Mouse (Mus musculus) 3T3-L1 (cell line): Measurements from ENCODE around the gene Smg9.
A peak's percentile ranks its signal among the peaks of the same experiment; 100 is the strongest.

Experiments
- DNase-seq: peaks from one replicate; pipeline ENCODE4 v3.0.0-alpha.2; 2015; ENCODE audit warnings: low read depth, low spot score

The Smg9 gene

DNA sequence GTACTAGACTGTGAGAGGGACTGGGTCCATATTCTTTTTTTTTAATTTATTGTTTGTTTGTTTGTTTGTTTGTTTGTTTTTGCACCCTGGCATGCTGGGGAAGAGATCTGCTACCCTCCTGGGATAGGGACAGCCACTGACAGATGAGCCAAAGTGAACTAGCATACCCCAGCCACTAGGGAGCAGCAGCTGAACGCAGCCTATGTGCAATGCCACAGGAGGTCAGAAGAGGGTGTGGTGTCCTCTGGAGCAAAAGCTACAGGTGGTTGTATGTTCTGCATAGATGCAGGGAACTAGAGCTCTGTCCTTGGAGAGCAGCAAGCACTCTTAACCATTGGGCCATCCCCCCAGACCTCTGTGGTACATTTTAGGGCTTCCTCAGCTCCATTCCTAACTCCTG, 42.4 kb downstream of the Smg9 start:
- DNase-seq = peak; percentile 82

DNA sequence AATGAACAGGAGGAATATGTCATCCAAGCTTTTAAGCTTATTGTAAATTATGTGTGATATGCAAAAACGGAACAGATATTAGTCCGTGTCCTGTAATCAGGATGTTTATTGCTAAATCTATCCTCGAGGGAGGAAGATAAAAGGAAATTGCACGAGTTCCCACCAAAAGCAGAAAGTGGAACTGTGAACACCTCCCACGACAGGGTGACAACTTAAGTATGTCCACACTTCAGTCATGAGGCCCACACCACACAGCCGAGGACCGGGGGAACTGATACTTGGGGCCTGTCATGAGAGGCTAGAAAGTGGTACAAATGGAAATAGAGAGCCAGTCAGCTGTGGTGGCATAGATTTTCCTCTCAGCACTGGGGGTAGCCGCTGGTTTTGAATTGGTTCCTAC, 42.9 kb downstream of the Smg9 start:
- DNase-seq = no peak

GRCm38 (mm10) chr7:24445266-24445926, 46.0 kb downstream of the Smg9 start:
- DNase-seq = no peak

DNA sequence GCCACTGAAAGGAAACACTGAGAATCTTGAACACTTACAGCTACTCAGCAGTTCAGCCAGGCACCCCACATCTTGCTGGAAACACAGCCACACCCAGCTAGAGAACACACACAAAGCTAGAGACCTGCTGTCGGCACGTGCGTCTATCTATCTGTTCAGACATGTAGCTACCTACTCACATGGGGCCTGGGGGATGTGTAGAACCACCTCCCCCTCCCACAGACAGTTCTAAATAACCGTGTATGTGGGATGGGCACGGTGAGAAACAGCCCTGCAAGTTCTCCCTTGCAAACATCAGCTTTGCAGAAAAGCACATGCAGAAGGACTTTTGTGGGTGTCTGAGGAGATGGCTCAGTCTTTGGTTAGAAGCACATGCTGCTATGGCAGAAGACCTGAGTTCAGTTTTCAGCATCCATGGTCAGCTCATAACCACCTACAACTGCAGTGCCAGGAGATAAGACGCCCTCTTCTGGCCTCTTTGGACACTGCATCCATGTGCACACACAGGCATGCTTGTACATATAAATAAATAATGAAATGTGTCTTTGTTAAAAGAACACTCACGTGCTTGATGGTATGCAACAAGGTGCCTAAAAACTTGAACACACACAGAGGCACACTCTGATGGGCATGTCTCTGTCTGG, 47.4 kb downstream of the Smg9 start:
- no peak for DNase-seq

DNA sequence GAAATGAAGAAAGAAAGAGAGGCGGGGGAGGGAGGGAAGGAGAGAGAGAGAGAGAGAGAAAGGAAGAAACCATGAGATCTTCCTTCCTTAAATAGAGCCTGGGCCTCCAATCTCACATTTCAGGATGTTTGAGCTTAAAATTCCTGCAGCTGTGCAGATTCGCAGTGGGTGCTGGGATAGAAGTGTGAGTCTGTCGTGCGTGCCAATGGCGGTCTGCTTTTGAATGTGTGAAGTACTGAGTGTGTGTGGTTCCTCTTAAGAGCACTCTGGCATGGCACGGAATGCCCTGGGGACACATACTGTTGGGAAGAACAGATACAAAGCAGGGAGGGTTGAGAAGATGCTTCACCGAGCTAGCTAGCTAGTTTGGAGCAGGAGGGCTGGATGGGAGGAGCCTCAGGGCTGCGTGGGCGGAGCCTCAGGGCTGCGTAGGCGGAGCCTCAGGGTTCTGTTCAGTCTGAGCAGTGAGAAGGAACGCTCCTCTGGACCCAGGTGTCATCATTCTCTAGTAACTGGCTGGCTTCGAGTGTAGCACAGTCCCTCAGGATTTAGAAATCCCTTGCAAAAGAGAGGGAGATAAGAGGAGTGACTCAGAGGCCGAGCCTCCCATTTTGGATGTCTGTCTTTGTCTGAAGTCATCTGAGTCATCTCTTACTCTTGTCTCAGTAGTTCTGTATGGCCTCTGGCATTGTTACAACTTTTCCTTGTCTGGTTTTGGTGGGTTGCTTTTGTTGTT, 49.5 kb downstream of the Smg9 start:
- DNase-seq = peak; percentile 92

DNA sequence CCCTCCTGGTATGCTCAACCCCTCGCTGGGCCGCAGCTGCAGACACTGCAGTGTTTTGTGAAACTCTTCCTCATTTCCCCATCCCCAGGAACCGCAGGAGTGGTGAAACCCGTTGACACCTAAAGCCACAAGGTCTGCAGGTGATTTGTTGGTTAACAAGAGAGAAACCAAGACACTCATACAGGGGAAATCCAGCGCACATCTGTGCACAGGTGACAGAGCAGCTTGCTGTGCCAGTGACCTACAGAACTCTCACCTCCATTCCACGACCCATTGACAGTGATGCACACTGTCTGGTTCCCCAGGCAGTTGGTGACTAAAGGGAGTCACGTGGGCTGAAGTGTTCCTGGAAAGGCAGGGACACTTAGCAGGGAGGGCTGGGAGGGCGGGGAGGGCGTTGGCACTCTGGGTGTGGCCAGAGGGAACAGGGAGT, 51.2 kb downstream of the Smg9 start:
- DNase-seq = no peak

- DNase-seq = no peak
These were observed 52.5 kb downstream of the Smg9 start, which contains the start of gene Irgc1 for GRCm38 (mm10) chr7:24451855-24452311. Gene Irgc1, minus strand, starts transcription at chr7:24452297.

DNA sequence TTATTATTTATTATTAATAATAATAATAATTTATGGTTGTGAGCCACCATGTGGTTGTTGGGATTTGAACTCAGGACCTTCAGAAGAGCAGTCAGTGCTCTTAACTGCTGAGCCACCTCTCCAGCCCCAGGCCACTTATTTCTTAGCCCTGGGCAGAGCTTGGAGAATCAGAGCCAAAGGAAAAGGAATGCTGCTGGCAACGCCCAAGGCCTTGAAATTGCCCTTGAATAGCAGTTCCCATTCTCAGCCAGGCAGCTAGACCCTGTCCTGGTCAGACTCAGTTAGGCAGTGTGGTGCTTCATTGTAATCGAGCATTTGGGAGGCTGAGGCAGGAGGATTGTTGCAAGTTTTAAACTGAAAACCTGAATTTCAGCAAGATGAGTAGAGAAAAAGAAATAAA, 54.8 kb downstream of the Smg9 start:
- DNase-seq = no peak

DNA sequence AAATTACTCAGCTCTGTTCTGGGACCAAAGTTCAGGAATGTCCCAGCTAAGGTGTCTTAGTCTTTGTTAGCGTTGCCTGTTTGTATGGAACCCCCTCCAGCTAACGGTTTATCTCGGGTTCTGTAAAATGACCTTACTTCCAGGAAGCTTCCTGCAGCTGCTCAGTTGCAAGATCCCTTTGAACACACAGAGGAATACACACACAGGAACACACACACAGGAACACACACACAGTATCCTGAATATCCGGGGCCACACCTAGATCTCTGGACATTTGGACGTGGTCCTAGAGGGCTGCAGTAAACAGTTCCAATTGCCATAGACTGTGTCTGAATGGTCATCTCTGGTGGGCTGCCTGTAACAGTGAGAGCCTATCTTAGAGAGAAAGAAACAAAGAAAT, 56.3 kb downstream of the Smg9 start:
- no peak for DNase-seq

DNA sequence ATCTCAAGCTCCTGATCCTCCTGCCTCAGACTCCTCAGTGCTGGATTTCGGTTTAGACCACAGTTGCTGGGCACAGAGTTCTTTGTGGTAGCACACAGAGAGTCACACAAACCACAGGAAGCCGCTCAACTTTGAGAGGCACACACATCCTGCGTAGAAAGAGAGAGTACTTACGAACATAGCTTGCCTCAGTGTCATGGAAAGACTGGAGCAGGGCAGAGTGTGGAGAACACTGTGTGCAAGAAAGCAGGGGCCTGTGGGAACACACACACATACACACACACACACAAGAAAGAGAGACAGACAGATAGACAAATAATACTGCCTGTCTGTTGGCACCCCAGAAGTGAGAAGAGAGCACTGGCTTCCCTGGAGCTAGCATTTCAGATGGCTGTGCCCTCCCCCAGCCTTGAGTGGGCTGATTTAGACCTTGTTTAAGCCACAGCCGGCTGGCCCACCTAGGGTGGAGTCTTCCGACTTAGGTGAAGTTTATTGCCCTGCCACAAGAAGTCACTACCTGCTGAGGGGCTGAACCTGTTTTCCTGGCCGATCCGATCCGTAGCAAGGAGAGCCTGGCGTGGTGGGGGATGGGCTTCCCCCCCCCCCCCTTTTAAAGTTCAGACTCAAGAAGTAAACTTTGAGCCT, 58.4 kb downstream of the Smg9 start:
- DNase-seq = no peak

- peak; percentile 79 for DNase-seq
These were observed 60.0 kb downstream of the Smg9 start for GRCm38 (mm10) chr7:24459440-24459839.

DNA sequence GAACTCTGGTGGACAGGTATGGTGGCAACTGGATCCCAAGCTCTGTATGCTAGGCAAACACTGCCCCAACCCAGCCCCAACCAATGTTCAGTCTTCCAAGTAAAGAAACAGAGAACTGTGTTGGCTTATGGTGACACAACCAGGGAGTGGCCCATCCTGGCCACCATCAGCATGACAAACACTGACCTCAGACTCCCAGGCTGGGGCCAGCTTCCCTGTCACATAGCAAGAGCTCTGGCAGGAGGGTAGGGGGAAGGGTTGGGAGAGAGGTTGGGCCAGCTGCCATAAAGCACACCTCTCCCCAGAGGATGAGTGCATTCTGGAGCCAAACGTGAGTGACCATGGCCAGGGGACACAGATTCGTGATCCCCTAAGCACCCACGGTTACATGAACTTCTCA, 60.4 kb downstream of the Smg9 start:
- DNase-seq = peak; percentile 51

- peak; percentile 84 for DNase-seq
These were observed 62.1 kb downstream of the Smg9 start for GRCm38 (mm10) chr7:24461376-24462051.

DNA sequence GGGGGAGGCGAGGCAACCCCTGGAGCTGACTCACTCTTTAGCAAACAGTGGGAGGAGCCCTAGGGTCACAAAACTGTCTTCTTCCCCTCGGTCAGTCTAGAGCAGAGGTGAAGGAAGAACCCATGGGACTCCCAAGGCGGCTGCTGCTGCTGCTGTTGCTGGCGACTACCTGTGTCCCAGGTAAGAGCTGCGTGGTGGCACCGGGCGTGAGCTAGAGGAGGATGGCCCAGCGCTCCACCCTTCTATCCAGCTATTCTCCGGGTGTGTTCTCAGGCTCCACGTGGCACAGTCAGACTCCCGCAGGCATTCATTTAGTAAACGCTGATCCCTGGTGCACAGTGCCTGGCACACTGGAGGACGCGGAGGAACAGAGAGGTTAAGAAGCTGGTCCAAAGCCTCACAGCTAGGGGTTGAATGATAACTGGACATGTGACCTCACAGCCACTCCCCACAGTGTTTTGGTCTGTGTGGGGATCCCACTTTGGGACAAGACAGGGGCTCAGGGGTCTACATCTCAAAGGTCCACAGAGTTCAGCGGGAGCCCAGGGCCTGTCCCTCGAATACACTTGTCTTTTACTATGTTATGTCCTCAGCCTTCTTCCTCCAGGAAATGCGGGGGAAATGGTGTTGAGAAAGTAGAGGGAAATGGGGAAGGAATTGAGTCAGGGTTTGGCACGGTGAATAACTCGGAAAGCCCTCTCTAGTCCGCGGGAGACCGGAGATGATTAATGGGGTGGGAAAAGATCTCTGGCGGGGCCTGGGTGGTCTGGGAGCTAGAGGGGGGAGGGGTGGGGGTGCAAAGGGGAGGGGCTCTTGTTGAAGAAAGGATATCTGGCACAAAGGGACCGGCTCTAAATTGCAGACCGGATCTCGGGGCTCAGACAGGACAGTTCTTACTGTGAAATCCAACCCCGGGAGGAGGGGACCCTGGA, 63.2 kb downstream of the Smg9 start, which contains the start of gene Plaur:
TSS of gene Plaur (plus strand) at position 97 of the 932 bp plus-strand sequence.
- peak; percentile 71 for DNase-seq

- no peak for DNase-seq
These were observed 67.4 kb downstream of the Smg9 start for GRCm38 (mm10) chr7:24466835-24467234.

GRCm38 (mm10) chr7:24467886-24468285, 68.5 kb downstream of the Smg9 start:
- no peak for DNase-seq

DNA sequence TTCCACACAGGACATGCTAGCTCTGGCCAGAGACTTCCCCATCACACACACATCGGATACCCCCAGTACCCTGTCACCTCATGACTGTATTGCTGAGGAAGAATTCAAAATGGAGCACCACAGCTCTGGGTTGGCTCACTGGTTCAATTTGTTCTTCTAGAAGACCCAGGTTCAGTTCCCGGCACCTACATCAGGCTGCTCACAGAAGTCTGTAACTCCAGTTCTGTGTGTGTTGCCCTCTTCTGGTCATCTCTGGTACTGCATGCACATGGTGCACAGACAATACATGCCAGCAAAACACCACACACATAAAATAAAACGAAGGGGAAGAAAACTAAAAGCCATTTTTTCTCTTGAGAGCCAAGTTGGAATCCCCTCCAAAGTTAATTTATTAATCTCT, 69.7 kb downstream of the Smg9 start:
- peak; percentile 42 for DNase-seq

- DNase-seq = peak; percentile 97
These were observed 70.9 kb downstream of the Smg9 start for GRCm38 (mm10) chr7:24470356-24470755.
